ENCODE assay signal across 8 mouse cellular contexts in the genomic region with DNA sequence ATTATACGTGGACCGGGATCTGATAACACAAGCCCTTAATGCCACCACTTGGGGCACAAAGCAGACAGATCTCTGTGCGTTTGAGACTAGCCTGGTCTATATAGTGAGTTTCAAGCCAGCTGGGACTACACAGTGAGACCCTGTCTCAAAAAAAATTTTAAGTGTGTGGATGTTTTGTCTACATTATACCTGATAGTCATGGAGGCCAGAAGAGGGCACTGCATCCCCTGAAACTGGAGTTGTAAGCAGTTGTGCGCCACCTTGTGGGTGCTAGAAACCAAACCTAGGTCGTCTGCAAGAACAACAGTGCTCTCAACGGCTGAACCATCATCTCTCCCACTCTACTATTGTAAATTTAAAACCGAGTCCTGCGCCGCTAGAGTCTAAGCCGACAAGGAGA. TPM values are rescaled to one million over a fixed set of nuclear protein-coding genes. Genes with fewer than 3 reads are reported as not detected.
DNase-seq lines count a peak whose midpoint lies in the region; ATAC-seq and TF ChIP-seq lines count a peak whose summit lies in the region.

No protein-coding gene starts in this region.

- no peaks in the 10 kb centered on the region; the same call in 1 of the 2 replicates for H3K9me3 ChIP-seq in forebrain, embryonic 13.5 days (replicated peaks)
- 0 out of 2 replicates have a peak, but pooled peaks cover 4% of the 10 kb centered on the region for H3K9me3 ChIP-seq in hindbrain, embryonic 12.5 days (replicated peaks)

- ATAC-seq in Patski: peak; percentile 15
- peak; percentile 72 for ATAC-seq in forebrain, embryonic 13.5 days
- peak; percentile 67 for ATAC-seq in hindbrain, embryonic 12.5 days (ENCODE audit: low FRiP score)

- H3K36me3 ChIP-seq in forebrain, embryonic 13.5 days (ENCODE audit: poor library complexity, severe bottlenecking): no peaks in the 10 kb centered on the region
- no peaks in the 10 kb centered on the region for H3K36me3 ChIP-seq in hindbrain, embryonic 12.5 days

- no peak overlapping the region for H3K9ac ChIP-seq in forebrain, embryonic 13.5 days
- no peak overlapping the region for H3K9ac ChIP-seq in hindbrain, embryonic 12.5 days

- peaks cover 10% of the 10 kb centered on the region for H3K4me1 ChIP-seq in forebrain, embryonic 13.5 days
- H3K4me1 ChIP-seq in hindbrain, embryonic 12.5 days: peaks cover 12% of the 10 kb centered on the region

- CTCF ChIA-PET in Patski (lab: Charles Lee): interaction anchor here (1.8 kb wide), 1 partner anchor 49 kb away, joined by 4 read pairs; no protein-coding TSS in a partner anchor

- no peaks in the 10 kb centered on the region for H3K27me3 ChIP-seq in Patski
- no peaks in the 10 kb centered on the region for H3K27me3 ChIP-seq in forebrain, embryonic 13.5 days
- H3K27me3 ChIP-seq in hindbrain, embryonic 12.5 days: no peaks in the 10 kb centered on the region

- 27% methylated on average over 10 of the region's 10 CpGs for WGBS in forebrain, embryonic 13.5 days
- 31% methylated on average over 10 of the region's 10 CpGs for WGBS in hindbrain, embryonic 12.5 days

- H3K27ac ChIP-seq in forebrain, embryonic 13.5 days: no peak overlapping the region
- H3K27ac ChIP-seq in hindbrain, embryonic 12.5 days: no peak overlapping the region

- TF ChIP-seq CTCF in Patski (IDR thresholded peaks at IDR 0.05): peak; percentile 96

- H3K4me2 ChIP-seq in forebrain, embryonic 13.5 days: peak overlapping the region; percentile 79
- peak overlapping the region; percentile 84 for H3K4me2 ChIP-seq in hindbrain, embryonic 12.5 days (replicated peaks)

- in situ Hi-C loops in Patski (cut with MboI; ENCODE audit: low pct_unique_long_range_greater_than_20kb): no loop called here

- H3K4me3 ChIP-seq in forebrain, embryonic 13.5 days: peak overlapping the region; percentile 77
- peak overlapping the region; percentile 51; the same call in 1 of the 2 replicates for H3K4me3 ChIP-seq in hindbrain, embryonic 12.5 days

- no peak for DNase-seq in Patski (ENCODE audit: low read depth, low spot score)
- peak; percentile 77 to 80 for DNase-seq in cerebellum, adult 18-20 months
- peak; percentile 77 to 83 for DNase-seq in layer of hippocampus, postnatal 10 days (ENCODE audit: low spot score in 2 of 2)
- peak; percentile 92 for DNase-seq in lung, postnatal 36 days
- peak; percentile 91 for DNase-seq in retina, postnatal 1 day
- peak; percentile 90 for DNase-seq in thymus, postnatal 4 days

- POLR2A ChIA-PET in Patski (lab: Charles Lee): no interaction called here

RNA-seq across cellular contexts. Expression of a gene that starts 0.6 kb away (rescaled TPM):
- polyA plus RNA-seq in Patski (2021): 25.7 TPM
- 16.1 and 19.1 TPM in 2 replicates for polyA plus RNA-seq in forebrain, embryonic 13.5 days (2015; fragmentation: Nextera tagmentation; extraction: Ambion mirVana)
- 17.7 and 18.8 TPM in 2 replicates for polyA plus RNA-seq in hindbrain, embryonic 12.5 days (2016; fragmentation: Nextera tagmentation; extraction: Ambion mirVana)
- 10 to 100 TPM; 17.5 to 18.2 TPM for total RNA-seq in layer of hippocampus, postnatal 10 days (2021)

RNA-seq across cellular contexts. Expression of a gene that starts 9.3 kb away (rescaled TPM):
- polyA plus RNA-seq in Patski (2021): 23.2 TPM
- 33.5 and 35.6 TPM in 2 replicates for polyA plus RNA-seq in forebrain, embryonic 13.5 days (2015; fragmentation: Nextera tagmentation; extraction: Ambion mirVana)
- polyA plus RNA-seq in hindbrain, embryonic 12.5 days (2016; fragmentation: Nextera tagmentation; extraction: Ambion mirVana): 40.2 and 41.5 TPM in 2 replicates
- 100 to 1,000 TPM in 1 of 2 experiments, 10 to 100 TPM in 1; 88.7 to 102 TPM for total RNA-seq in layer of hippocampus, postnatal 10 days (2021)

Comparison
In these comparisons a context has a peak if more than half of its experiments do, and no peak if none do; other contexts are left out.
1. ATAC-seq: peak in every context shown above with its lines; median percentile 72 in forebrain, embryonic 13.5 days; 67 in hindbrain, embryonic 12.5 days; 15 in Patski.